Mouse (Mus musculus): ENCODE data around the gene Numbl. TPM values are rescaled to one million over a fixed set of nuclear protein-coding genes. Genes with fewer than 3 reads are reported as not detected.

Numbl gene
- polyA plus RNA-seq, 1 experiment from 2014 or later, result 1.1 TPM

- WGBS (ENCODE audit: insufficient replicate concordance), result 53% methylated on average over 7 of the region's 7 CpGs
- H3K27ac ChIP-seq (ENCODE audit: low read depth), result no peak overlapping the region
- H3K4me2 ChIP-seq (ENCODE audit: low read depth, low read length), result no peak overlapping the region
- no peaks in the 10 kb centered on the region for H3K36me3 ChIP-seq (replicated peaks; ENCODE audit: insufficient read depth, low read length)
- H3K4me3 ChIP-seq (ENCODE audit: low read depth, low read length), result no peak overlapping the region
- no peak for DNase-seq
- no peak for ATAC-seq
- peaks cover 2% of the 10 kb centered on the region; the same call in 1 of the 2 replicates for H3K27me3 ChIP-seq (ENCODE audit: insufficient read depth, low read length)
- H3K9ac ChIP-seq (replicated peaks), result no peak overlapping the region
- no peaks in the 10 kb centered on the region for H3K4me1 ChIP-seq (ENCODE audit: insufficient read depth)
- TF ChIP-seq EP300 (IDR thresholded peaks at IDR 0.05; ENCODE audit: low read depth) (no peak), CTCF (IDR thresholded peaks at IDR 0.05; ENCODE audit: low read depth) (no peak)
- peaks cover 6% of the 10 kb centered on the region for H3K9me3 ChIP-seq (ENCODE audit: low read length)
Measured at GRCm38 (mm10) chr7:27315958-27316357, 57.7 kb downstream of the Numbl start.

- 89% methylated on average over 22 of the region's 22 CpGs for WGBS (ENCODE audit: insufficient replicate concordance)
- ATAC-seq, result no peak
- TF ChIP-seq CTCF (IDR thresholded peaks at IDR 0.05; ENCODE audit: low read depth), result no peak
Measured at GRCm38 (mm10) chr7:27319411-27319810, 61.2 kb downstream of the Numbl start.

DNA sequence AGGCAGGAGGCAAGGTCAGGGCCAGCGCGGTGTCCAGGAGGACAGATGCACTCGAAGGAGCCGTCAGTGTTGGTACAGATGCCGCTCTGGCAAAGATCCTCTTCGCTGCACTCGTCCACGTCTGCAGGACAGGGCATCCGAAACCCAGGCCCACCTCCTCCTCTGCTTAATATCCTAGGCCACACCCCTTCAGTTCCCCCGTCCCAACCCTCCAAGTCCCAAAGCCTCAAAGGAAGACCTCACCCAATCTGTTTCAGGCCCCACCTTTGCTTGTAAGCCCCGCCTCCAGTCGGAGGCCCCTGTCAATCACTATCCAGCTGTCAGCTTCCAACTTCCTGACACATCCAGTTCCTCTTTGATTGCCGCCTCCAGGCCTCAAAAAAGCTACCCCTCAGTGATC is 64.1 kb downstream of the Numbl start:
- 31% methylated on average over 13 of the region's 13 CpGs for WGBS (ENCODE audit: insufficient replicate concordance)
- Histone ChIP-seq H3K27me3 (ENCODE audit: insufficient read depth, low read length) (peaks cover 29% of the 10 kb centered on the region), H3K4me1 (ENCODE audit: insufficient read depth) (peaks cover 3% of the 10 kb centered on the region; the same call in 1 of the 2 replicates), H3K4me2 (ENCODE audit: low read depth, low read length) (no peak overlapping the region), H3K27ac (ENCODE audit: low read depth) (no peak overlapping the region), H3K4me3 (ENCODE audit: low read depth, low read length) (no peak overlapping the region), H3K9me3 (ENCODE audit: low read length) (no peaks in the 10 kb centered on the region), H3K36me3 (replicated peaks; ENCODE audit: insufficient read depth, low read length) (no peaks in the 10 kb centered on the region), H3K9ac (replicated peaks) (no peak overlapping the region)
- TF ChIP-seq EP300 (IDR thresholded peaks at IDR 0.05; ENCODE audit: low read depth), result no peak
- no peak for TF ChIP-seq CTCF (IDR thresholded peaks at IDR 0.05; ENCODE audit: low read depth)
- ATAC-seq, result no peak
- no peak for DNase-seq

More at GRCm38 (mm10) chr7:27319411-27319810, 61.2 kb downstream of the Numbl start:
- Histone ChIP-seq H3K9ac (replicated peaks) (no peak overlapping the region), H3K9me3 (ENCODE audit: low read length) (no peaks in the 10 kb centered on the region), H3K4me3 (ENCODE audit: low read depth, low read length) (no peak overlapping the region), H3K27ac (ENCODE audit: low read depth) (no peak overlapping the region), H3K4me1 (ENCODE audit: insufficient read depth) (no peaks in the 10 kb centered on the region), H3K4me2 (ENCODE audit: low read depth, low read length) (no peak overlapping the region), H3K36me3 (replicated peaks; ENCODE audit: insufficient read depth, low read length) (no peaks in the 10 kb centered on the region), H3K27me3 (ENCODE audit: insufficient read depth, low read length) (peaks cover 1% of the 10 kb centered on the region; the same call in 1 of the 2 replicates)
- no peak for DNase-seq

DNA sequence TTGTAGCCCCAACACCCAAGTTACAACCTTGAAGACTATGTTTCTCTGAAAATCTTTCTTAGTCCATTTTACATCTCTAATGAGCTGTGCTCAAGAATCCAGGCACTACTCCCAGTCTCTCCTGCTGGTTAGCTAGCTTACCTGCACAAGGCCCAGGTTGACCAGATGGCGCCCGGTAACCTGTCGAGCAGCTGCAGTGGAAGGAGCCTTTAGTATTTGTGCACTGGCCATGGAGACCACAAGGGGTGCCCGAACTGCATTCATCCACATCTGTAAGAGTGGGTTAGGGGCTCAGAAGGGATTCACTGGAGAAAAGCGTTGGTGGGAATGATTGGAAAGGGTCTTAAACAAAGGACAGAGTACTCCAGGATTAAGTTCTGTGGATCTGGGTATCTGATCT is 64.8 kb downstream of the Numbl start:
- no peak overlapping the region for H3K4me2 ChIP-seq (ENCODE audit: low read depth, low read length)
- 79% methylated on average over 5 of the region's 5 CpGs for WGBS (ENCODE audit: insufficient replicate concordance)
- ATAC-seq, result no peak
- no peak overlapping the region for H3K9ac ChIP-seq (replicated peaks)
- DNase-seq, result no peak
- no peak for TF ChIP-seq CTCF (IDR thresholded peaks at IDR 0.05; ENCODE audit: low read depth)
- TF ChIP-seq EP300 (IDR thresholded peaks at IDR 0.05; ENCODE audit: low read depth), result no peak
- H3K27me3 ChIP-seq (ENCODE audit: insufficient read depth, low read length), result peaks cover 36% of the 10 kb centered on the region
- no peak overlapping the region for H3K4me3 ChIP-seq (ENCODE audit: low read depth, low read length)
- no peak overlapping the region for H3K27ac ChIP-seq (ENCODE audit: low read depth)
- no peaks in the 10 kb centered on the region for H3K9me3 ChIP-seq (ENCODE audit: low read length)
- H3K4me1 ChIP-seq (ENCODE audit: insufficient read depth), result peaks cover 3% of the 10 kb centered on the region; the same call in 1 of the 2 replicates
- H3K36me3 ChIP-seq (replicated peaks; ENCODE audit: insufficient read depth, low read length), result no peaks in the 10 kb centered on the region

GRCm38 (mm10) chr7:27324161-27324560 is 65.9 kb downstream of the Numbl start:
- WGBS (ENCODE audit: insufficient replicate concordance), result 90% methylated on average over 11 of the region's 11 CpGs
- DNase-seq, result no peak
- no peak for ATAC-seq
- H3K9ac ChIP-seq (replicated peaks), result no peak overlapping the region
- no peaks in the 10 kb centered on the region for H3K36me3 ChIP-seq (replicated peaks; ENCODE audit: insufficient read depth, low read length)
- H3K9me3 ChIP-seq (ENCODE audit: low read length), result no peaks in the 10 kb centered on the region
- peaks cover 46% of the 10 kb centered on the region for H3K27me3 ChIP-seq (ENCODE audit: insufficient read depth, low read length)
- H3K27ac ChIP-seq (ENCODE audit: low read depth), result no peak overlapping the region
- TF ChIP-seq CTCF (IDR thresholded peaks at IDR 0.05; ENCODE audit: low read depth) (no peak), EP300 (IDR thresholded peaks at IDR 0.05; ENCODE audit: low read depth) (no peak)
- peaks cover 3% of the 10 kb centered on the region; the same call in 1 of the 2 replicates for H3K4me1 ChIP-seq (ENCODE audit: insufficient read depth)
- no peak overlapping the region for H3K4me2 ChIP-seq (ENCODE audit: low read depth, low read length)
- no peak overlapping the region for H3K4me3 ChIP-seq (ENCODE audit: low read depth, low read length)

GRCm38 (mm10) chr7:27324928-27325327 is 66.7 kb downstream of the Numbl start:
- DNase-seq (peak; percentile 13), ATAC-seq (no peak)
- H3K4me1 ChIP-seq (ENCODE audit: insufficient read depth), result peaks cover 9% of the 10 kb centered on the region
- 49% methylated on average over 18 of the region's 20 CpGs for WGBS (ENCODE audit: insufficient replicate concordance)
- TF ChIP-seq CTCF (IDR thresholded peaks at IDR 0.05; ENCODE audit: low read depth) (no peak), EP300 (IDR thresholded peaks at IDR 0.05; ENCODE audit: low read depth) (no peak)
- H3K9ac ChIP-seq (replicated peaks), result no peak overlapping the region
- no peak overlapping the region for H3K4me2 ChIP-seq (ENCODE audit: low read depth, low read length)
- no peak overlapping the region for H3K27ac ChIP-seq (ENCODE audit: low read depth)
- H3K36me3 ChIP-seq (replicated peaks; ENCODE audit: insufficient read depth, low read length), result no peaks in the 10 kb centered on the region
- peaks cover 53% of the 10 kb centered on the region for H3K27me3 ChIP-seq (ENCODE audit: insufficient read depth, low read length)
- no peaks in the 10 kb centered on the region for H3K9me3 ChIP-seq (ENCODE audit: low read length)
- H3K4me3 ChIP-seq (ENCODE audit: low read depth, low read length), result no peak overlapping the region

GRCm38 (mm10) chr7:27325697-27326096 is 67.5 kb downstream of the Numbl start:
- 6% methylated on average over 24 of the region's 24 CpGs for WGBS (ENCODE audit: insufficient replicate concordance)
- TF ChIP-seq CTCF (IDR thresholded peaks at IDR 0.05; ENCODE audit: low read depth), result no peak
- TF ChIP-seq EP300 (IDR thresholded peaks at IDR 0.05; ENCODE audit: low read depth), result no peak
- ATAC-seq (peak; percentile 22; the same call in 1 of the 2 replicates), DNase-seq (no peak)
- Histone ChIP-seq H3K9ac (replicated peaks) (no peak overlapping the region), H3K4me1 (ENCODE audit: insufficient read depth) (peaks cover 16% of the 10 kb centered on the region), H3K4me2 (ENCODE audit: low read depth, low read length) (peak overlapping the region; percentile 56), H3K27ac (ENCODE audit: low read depth) (no peak overlapping the region), H3K4me3 (ENCODE audit: low read depth, low read length) (no peak overlapping the region), H3K9me3 (ENCODE audit: low read length) (no peaks in the 10 kb centered on the region), H3K27me3 (ENCODE audit: insufficient read depth, low read length) (peaks cover 61% of the 10 kb centered on the region), H3K36me3 (replicated peaks; ENCODE audit: insufficient read depth, low read length) (no peaks in the 10 kb centered on the region)
